Mouse (Mus musculus): ENCODE results near the gene Gm11549. TPM values are rescaled to one million over a fixed set of nuclear protein-coding genes. Genes with fewer than 3 reads are reported as not detected.

Gene Gm11549
- polyA plus RNA-seq, 1 experiment from 2014 or later: 0.84 TPM

DNA sequence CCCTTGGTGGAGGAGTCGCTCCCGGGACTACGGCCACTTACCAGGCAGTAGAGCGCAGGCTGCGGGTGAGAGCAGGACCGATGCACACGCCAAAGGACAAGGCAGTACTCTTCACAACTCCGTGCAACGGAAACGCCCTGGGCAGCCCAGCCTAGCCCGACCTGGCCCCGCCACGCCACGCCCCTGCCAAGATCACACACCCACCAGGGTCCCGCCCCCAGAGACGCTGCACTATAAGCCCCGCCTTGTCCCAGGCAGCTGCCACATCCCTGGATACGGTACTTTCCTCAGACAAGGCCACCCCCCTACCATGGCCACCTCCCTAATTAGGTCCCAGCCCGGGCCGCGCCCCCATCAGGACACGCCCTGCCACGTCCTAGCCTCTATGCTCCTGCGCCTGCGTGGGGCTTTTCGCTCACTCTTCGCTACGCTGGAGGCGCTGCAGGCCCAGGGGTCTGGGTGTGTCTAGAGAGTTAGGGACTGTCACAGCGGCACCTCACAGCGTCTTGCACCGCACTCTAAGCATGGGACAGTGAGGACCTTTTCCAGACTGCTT is 46.0 kb downstream of the Gm11549 start, which contains the start of the genes Anxa5 and 1810062G17Rik:
Anxa5 (minus strand) TSS at position 363 of the 556 bp plus-strand sequence.
1810062G17Rik (plus strand) TSS at position 406 of the 556 bp plus-strand sequence.
- H3K4me1 ChIP-seq: peaks cover 14% of the 10 kb centered on the region
- ATAC-seq (ENCODE audit: low FRiP score, low read depth): peak; percentile 97
- H3K4me2 ChIP-seq (replicated peaks): peak within 1 kb of the TSS; percentile 94
- no peak within 1 kb of the TSS for H3K27ac ChIP-seq
- no peaks in the 10 kb centered on the region for H3K27me3 ChIP-seq (replicated peaks)
- no peaks in the 10 kb centered on the region for H3K9me3 ChIP-seq
- no peaks in the 10 kb centered on the region for H3K36me3 ChIP-seq
- H3K9ac ChIP-seq: peak within 1 kb of the TSS; percentile 54
- peak within 1 kb of the TSS; percentile 61 for H3K4me3 ChIP-seq
- WGBS: under 1% methylated on average over 32 of the region's 32 CpGs

DNA sequence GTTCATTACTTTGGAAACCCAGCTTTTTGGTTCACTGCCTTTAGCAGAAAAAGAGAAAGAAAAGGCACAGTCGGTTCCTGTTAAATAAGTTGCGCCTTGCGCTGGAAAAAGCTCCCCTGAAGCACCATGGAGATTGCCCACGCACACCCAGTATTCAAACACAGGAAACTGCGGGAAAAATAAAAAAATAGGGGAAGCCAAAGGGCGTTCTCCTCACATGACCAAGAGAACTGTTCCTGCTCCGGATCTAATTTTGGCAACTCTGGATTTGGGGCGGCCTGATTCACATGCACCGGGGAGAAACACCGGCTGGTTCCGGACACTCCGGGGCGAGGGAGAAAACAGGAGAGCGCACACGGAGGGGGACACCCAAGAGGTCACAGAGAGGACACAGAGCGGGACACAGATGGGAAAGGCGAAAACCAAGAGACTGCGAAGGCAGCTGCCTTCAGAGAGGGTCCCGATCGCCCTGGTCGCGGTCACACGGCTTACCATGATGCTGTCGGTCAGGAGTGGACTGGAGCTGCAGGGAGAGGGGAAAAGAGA is 46.6 kb downstream of the Gm11549 start:
- H3K4me2 ChIP-seq (replicated peaks): peak overlapping the region; percentile 94
- H3K9ac ChIP-seq: peak overlapping the region; percentile 54
- H3K27me3 ChIP-seq (replicated peaks): no peaks in the 10 kb centered on the region
- 3% methylated on average over 24 of the region's 24 CpGs for WGBS
- H3K9me3 ChIP-seq: no peaks in the 10 kb centered on the region
- peak overlapping the region; percentile 61 for H3K4me3 ChIP-seq
- H3K36me3 ChIP-seq: no peaks in the 10 kb centered on the region
- no peak overlapping the region for H3K27ac ChIP-seq
- peaks cover 14% of the 10 kb centered on the region for H3K4me1 ChIP-seq
- ATAC-seq (ENCODE audit: low FRiP score, low read depth): peak; percentile 65; the same call in 1 of the 2 replicates

DNA sequence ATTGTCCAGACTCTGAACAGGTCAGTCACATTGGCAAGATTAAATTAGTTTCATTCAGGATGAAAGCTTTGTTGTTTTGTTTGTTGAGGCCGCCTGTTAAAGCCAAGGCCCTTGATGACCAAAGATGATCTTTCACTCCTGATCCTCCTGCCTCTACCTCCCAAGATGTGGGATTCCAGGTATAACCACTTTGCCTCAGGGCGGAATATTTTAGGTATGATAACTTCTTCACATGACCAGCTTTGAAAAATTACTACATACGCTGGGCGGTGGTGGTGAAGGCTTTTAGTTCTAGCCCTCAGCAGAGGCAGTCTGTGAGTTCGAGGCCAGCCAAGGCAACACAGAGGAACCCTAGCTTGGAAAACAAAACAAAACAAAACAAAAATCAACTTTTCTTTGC is 47.2 kb downstream of the Gm11549 start:
- no peak overlapping the region for H3K27ac ChIP-seq
- H3K9ac ChIP-seq: no peak overlapping the region
- H3K4me2 ChIP-seq (replicated peaks): peak overlapping the region; percentile 94
- H3K4me1 ChIP-seq: peaks cover 14% of the 10 kb centered on the region
- H3K27me3 ChIP-seq (replicated peaks): no peaks in the 10 kb centered on the region
- H3K36me3 ChIP-seq: no peaks in the 10 kb centered on the region
- H3K4me3 ChIP-seq: no peak overlapping the region
- H3K9me3 ChIP-seq: no peaks in the 10 kb centered on the region
- no peak for ATAC-seq (ENCODE audit: low FRiP score, low read depth)
- WGBS: 84% methylated on average over 5 of the region's 5 CpGs

DNA sequence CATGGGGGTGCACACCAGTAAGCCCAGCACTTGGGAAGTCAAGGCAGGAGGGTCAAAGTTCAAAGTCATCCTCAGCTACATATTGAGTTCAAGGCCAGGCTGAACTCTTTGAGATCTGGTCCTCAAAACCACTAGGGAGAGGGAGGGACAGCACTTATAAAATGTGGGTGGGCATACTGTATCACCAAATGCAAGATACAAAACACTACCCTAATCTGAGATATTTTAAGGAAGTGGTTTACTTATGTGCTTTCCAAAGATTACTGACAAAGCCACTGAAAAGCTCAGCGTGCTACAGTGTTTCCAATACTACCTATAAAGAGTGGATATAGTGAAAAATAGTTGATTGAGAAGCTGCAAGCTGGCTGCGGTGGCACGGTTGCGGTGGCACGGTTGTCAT is 48.4 kb downstream of the Gm11549 start:
- Histone ChIP-seq H3K27me3 (replicated peaks) (no peaks in the 10 kb centered on the region), H3K9me3 (no peaks in the 10 kb centered on the region), H3K36me3 (no peaks in the 10 kb centered on the region), H3K27ac (no peak overlapping the region), H3K4me2 (replicated peaks) (no peak overlapping the region), H3K4me1 (peaks cover 14% of the 10 kb centered on the region), H3K9ac (no peak overlapping the region), H3K4me3 (no peak overlapping the region)
- ATAC-seq (ENCODE audit: low FRiP score, low read depth): no peak
- WGBS: 96% methylated on average over 5 of the region's 5 CpGs

DNA sequence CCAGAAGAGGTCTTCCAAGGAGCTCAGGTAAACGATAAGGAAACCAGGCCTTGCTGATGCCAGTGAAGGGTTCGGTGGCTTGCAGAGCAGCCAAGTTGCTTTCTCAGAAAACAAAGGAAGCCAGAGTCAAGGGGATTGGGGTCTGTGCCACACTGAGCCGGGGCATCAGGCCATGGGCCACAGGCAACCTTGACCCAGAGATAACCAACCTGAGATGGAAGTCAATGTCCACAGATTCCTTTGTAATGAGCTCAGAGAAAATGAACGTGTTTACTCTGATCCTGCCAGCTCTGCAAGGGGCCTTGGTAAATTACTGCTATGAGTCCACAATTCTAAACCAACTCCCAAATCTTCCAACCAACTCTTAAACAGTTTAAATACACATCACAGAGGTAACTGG is 49.8 kb downstream of the Gm11549 start:
- H3K9me3 ChIP-seq: no peaks in the 10 kb centered on the region
- no peak for ATAC-seq (ENCODE audit: low FRiP score, low read depth)
- WGBS: 75% methylated on average over 4 of the region's 4 CpGs
- no peak overlapping the region for H3K4me3 ChIP-seq
- H3K9ac ChIP-seq: no peak overlapping the region
- no peaks in the 10 kb centered on the region for H3K36me3 ChIP-seq
- H3K27ac ChIP-seq: no peak overlapping the region
- H3K4me2 ChIP-seq (replicated peaks): no peak overlapping the region
- no peaks in the 10 kb centered on the region for H3K27me3 ChIP-seq (replicated peaks)
- peaks cover 14% of the 10 kb centered on the region for H3K4me1 ChIP-seq

DNA sequence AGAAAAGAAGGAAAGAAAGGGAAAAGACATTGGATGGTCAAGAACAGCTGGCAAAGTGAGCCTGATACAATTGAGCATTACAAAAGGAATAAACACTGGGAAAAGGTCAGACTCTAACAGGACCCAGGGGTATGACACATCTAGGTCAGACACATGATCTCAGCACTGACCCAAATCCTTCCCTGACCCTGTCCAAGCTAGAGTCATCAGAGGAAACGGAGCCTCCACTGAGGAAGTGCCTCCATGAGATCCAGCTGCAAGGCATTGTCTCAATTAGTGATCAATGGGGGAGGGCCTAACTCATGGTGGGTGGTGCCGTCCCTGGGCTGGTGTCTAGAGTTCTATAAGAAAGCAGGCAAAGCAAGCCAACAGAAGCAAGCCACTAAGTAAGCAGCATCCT is 52.7 kb downstream of the Gm11549 start:
- Histone ChIP-seq H3K4me3 (no peak overlapping the region), H3K9me3 (no peaks in the 10 kb centered on the region), H3K36me3 (no peaks in the 10 kb centered on the region), H3K9ac (no peak overlapping the region), H3K4me1 (no peaks in the 10 kb centered on the region), H3K27me3 (replicated peaks) (no peaks in the 10 kb centered on the region), H3K4me2 (replicated peaks) (no peak overlapping the region), H3K27ac (no peak overlapping the region)
- 61% methylated on average over 2 of the region's 2 CpGs for WGBS
- ATAC-seq (ENCODE audit: low FRiP score, low read depth): no peak

DNA sequence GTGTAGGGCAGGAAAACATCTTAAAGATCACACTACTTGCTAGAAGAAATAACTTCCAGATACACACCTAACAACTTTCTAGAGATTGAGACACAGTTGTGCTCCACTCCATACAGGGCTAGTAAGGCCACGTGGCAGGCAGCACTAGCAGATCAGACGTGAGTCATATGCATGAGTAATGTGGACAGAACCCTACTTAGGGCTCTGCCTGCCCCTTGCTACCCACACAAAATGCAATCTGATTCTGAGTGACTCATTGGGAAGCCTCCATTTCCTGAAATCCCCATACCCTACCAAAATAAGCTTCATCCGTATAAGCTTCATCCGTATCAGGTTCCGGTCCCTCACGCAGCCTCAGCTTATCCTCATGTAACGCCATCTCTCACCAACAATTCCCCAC is 54.0 kb downstream of the Gm11549 start:
- H3K27ac ChIP-seq: no peak overlapping the region
- H3K27me3 ChIP-seq (replicated peaks): no peaks in the 10 kb centered on the region
- no peaks in the 10 kb centered on the region for H3K4me1 ChIP-seq
- no peak overlapping the region for H3K4me2 ChIP-seq (replicated peaks)
- no peak overlapping the region for H3K9ac ChIP-seq
- no peak overlapping the region for H3K4me3 ChIP-seq
- WGBS: 89% methylated on average over 7 of the region's 7 CpGs
- no peaks in the 10 kb centered on the region for H3K36me3 ChIP-seq
- no peaks in the 10 kb centered on the region for H3K9me3 ChIP-seq
- ATAC-seq (ENCODE audit: low FRiP score, low read depth): no peak

DNA sequence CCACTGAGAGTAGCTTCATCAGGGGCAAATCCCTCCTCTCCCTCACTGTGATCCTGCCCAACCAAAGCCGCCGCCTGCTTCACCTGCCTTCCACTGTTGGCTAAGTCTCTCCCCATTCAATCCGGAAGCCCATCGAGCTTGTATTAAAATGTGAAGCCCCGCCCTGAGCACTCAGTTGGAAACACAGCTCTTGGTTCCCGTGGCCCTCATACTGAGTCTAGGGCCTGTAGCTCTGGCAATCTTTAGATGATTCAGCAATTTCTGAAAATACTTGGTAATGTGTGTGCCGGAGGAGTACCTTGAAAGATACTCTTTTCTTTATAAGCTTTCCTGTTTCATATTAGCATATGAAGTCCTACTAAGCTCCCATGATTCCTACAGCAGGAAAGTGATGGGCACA is 56.1 kb downstream of the Gm11549 start:
- no peak for ATAC-seq (ENCODE audit: low FRiP score, low read depth)
- Histone ChIP-seq H3K4me3 (no peak overlapping the region), H3K4me2 (replicated peaks) (no peak overlapping the region), H3K27ac (no peak overlapping the region), H3K27me3 (replicated peaks) (no peaks in the 10 kb centered on the region), H3K36me3 (no peaks in the 10 kb centered on the region), H3K4me1 (no peaks in the 10 kb centered on the region), H3K9ac (no peak overlapping the region), H3K9me3 (no peaks in the 10 kb centered on the region)
- WGBS: 69% methylated on average over 7 of the region's 7 CpGs

Small RNA genes within 50 kb of the gene (microRNA-seq; reads per million reads assigned to microRNA genes)
- gene Mir7009: not detected

Other genes with a start within 250 kb of the Gm11549 start
- gene Anxa5, start 45.9 kb downstream of the Gm11549 start, polyA plus RNA-seq (2016; fragmentation: Nextera tagmentation; extraction: Ambion mirVana): 124 and 131 TPM in 2 replicates
- gene 1810062G17Rik, start 45.9 kb downstream of the Gm11549 start, polyA plus RNA-seq (2016; fragmentation: Nextera tagmentation; extraction: Ambion mirVana): 0.22 and 0.45 TPM in 2 replicates
- gene Exosc9, start 30.8 kb upstream of the Gm11549 start, polyA plus RNA-seq (2016; fragmentation: Nextera tagmentation; extraction: Ambion mirVana): 85.2 and 86.6 TPM in 2 replicates
- 135 and 139 TPM in 2 replicates for gene Ccna2, start 50.3 kb upstream of the Gm11549 start, polyA plus RNA-seq (2016; fragmentation: Nextera tagmentation; extraction: Ambion mirVana)
- gene Bbs7, start 91.7 kb upstream of the Gm11549 start, polyA plus RNA-seq (2016; fragmentation: Nextera tagmentation; extraction: Ambion mirVana): 19.2 and 19.8 TPM in 2 replicates
- 7.9 and 8.5 TPM in 2 replicates for gene Trpc3, start 168.4 kb upstream of the Gm11549 start, polyA plus RNA-seq (2016; fragmentation: Nextera tagmentation; extraction: Ambion mirVana)